Mouse (Mus musculus): ENCODE results near the gene Mtmr14. TPM values are rescaled to one million over a fixed set of nuclear protein-coding genes. Genes with fewer than 3 reads are reported as not detected.

Gene Mtmr14
- polyA plus RNA-seq, 1 experiment from 2014 or later = 28.8 TPM

DNA sequence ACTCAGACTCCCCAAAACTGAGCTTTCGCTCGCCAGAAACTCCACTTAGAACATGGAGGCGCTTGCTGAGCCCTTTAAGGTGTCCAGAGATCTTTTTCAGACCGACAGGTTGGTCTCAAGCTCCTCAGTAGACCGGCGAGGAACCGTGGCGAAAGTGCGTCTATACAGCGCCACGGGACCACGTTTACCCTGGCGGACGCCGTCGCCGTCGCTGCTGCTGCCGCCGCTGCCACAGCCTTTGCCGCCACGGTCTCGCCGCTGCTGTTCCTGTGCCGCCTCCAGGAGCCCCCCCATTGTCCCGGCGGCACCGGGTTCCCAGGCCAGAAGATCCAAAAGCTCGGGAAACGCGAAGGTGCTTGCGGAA is 69.3 kb downstream of the Mtmr14 start, which contains the start of gene Brpf1:
TSS of gene Brpf1 (plus strand) at position 152 of the 364 bp plus-strand sequence.
- Histone ChIP-seq H3K4me3 (ENCODE audit: low read length) (peak within 1 kb of the TSS; percentile 99), H3K4me2 (ENCODE audit: low read depth, low read length) (peak within 1 kb of the TSS; percentile 90), H3K27ac (ENCODE audit: low read length) (peak within 1 kb of the TSS; percentile 99), H3K27me3 (replicated peaks; ENCODE audit: control insufficient read depth, insufficient read depth, low read length) (no peaks in the 10 kb centered on the region), H3K36me3 (ENCODE audit: control insufficient read depth, insufficient read depth, low read length) (no peaks in the 10 kb centered on the region), H3K9ac (ENCODE audit: low read depth, low read length) (peak within 1 kb of the TSS; percentile 97), H3K4me1 (ENCODE audit: control insufficient read depth, insufficient read depth, low read length) (peaks cover 6% of the 10 kb centered on the region), H3K9me3 (ENCODE audit: control insufficient read depth, low read length) (no peaks in the 10 kb centered on the region)
- ATAC-seq = peak; percentile 54
- WGBS = under 1% methylated on average over 32 of the region's 32 CpGs

DNA sequence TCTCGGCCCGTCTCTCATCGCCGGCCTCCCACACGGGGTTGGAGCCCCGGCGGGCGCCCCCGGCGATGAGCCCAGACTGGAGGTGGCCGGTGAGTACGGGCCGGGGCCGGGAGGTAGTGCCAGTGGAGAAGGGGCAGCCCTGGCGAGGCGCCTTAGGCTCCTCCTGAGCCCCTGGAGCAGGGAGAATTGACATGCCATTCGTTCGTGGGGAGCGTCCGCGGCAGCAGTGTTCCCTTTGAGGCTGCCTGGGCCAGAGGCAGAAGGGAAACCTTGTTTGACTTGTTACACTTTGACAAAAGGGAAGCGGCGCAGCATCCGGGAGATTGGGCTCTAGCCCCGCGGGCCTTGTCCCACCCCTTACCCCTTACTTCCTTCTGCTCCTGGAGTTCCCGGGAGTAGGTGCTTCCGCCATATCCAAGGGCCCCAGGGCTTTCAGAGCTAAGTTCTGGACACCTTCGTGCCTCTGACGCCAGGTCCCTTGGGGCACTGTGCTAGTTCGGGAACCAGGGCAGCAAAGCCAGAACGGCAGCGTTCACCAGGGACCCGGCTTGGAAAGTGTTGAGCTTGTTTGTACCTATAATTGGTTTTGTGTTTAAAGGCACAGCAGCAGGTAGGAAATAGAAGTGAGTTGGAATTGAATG is 70.0 kb downstream of the Mtmr14 start:
- Histone ChIP-seq H3K4me3 (ENCODE audit: low read length) (peak overlapping the region; percentile 99), H3K27me3 (replicated peaks; ENCODE audit: control insufficient read depth, insufficient read depth, low read length) (no peaks in the 10 kb centered on the region), H3K9me3 (ENCODE audit: control insufficient read depth, low read length) (no peaks in the 10 kb centered on the region), H3K36me3 (ENCODE audit: control insufficient read depth, insufficient read depth, low read length) (no peaks in the 10 kb centered on the region), H3K9ac (ENCODE audit: low read depth, low read length) (peak overlapping the region; percentile 97), H3K27ac (ENCODE audit: low read length) (peak overlapping the region; percentile 99), H3K4me1 (ENCODE audit: control insufficient read depth, insufficient read depth, low read length) (peaks cover 6% of the 10 kb centered on the region), H3K4me2 (ENCODE audit: low read depth, low read length) (peak overlapping the region; percentile 90)
- WGBS = under 1% methylated on average over 30 of the region's 34 CpGs
- ATAC-seq = no peak

DNA sequence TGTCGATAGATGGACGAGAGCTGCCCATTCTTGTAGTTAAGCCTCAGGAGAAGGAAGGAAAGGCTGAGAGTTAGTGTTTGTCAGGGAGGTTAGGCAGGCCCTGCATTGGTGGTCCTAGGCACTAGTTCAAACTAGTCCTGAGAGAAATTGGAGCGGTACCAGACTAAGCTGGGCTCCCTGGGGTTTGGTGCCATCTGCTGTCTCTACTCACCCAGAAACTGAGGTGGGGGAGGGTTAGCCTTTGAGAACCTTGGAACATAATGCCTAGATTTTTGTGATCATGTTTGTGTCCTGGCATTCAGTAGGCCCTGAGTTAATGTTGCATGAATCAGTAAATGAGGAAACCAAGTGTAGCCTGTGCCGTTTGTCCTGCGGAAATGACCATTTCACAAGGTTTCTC is 70.5 kb downstream of the Mtmr14 start:
- WGBS = 29% methylated on average over 5 of the region's 5 CpGs
- Histone ChIP-seq H3K4me2 (ENCODE audit: low read depth, low read length) (peak overlapping the region; percentile 90), H3K9ac (ENCODE audit: low read depth, low read length) (peak overlapping the region; percentile 97), H3K4me1 (ENCODE audit: control insufficient read depth, insufficient read depth, low read length) (peaks cover 6% of the 10 kb centered on the region), H3K36me3 (ENCODE audit: control insufficient read depth, insufficient read depth, low read length) (no peaks in the 10 kb centered on the region), H3K27ac (ENCODE audit: low read length) (peak overlapping the region; percentile 99; the same call in 1 of the 2 replicates), H3K27me3 (replicated peaks; ENCODE audit: control insufficient read depth, insufficient read depth, low read length) (no peaks in the 10 kb centered on the region), H3K9me3 (ENCODE audit: control insufficient read depth, low read length) (no peaks in the 10 kb centered on the region), H3K4me3 (ENCODE audit: low read length) (peak overlapping the region; percentile 99)
- ATAC-seq = no peak

DNA sequence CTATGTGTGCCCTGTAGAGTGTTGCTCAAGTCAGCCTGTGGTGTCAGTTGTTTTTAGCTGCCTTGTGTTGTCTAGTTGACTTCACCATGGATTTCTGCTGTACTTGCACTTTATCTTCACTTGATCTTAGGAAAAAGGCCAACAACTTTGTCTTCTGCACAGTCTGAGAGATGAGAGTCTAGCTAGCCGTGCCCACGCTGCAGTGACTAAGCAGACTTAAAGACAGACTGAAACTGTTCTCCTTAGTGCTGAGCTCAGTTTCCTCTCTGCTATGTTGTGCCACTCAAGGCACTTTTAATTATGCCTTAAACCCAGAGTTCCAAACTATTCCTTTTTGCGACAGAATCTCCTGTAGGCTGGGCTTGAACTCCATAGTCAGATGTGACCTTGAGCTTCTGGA is 78.3 kb downstream of the Mtmr14 start:
- Histone ChIP-seq H3K36me3 (ENCODE audit: control insufficient read depth, insufficient read depth, low read length) (peaks cover 43% of the 10 kb centered on the region), H3K4me2 (ENCODE audit: low read depth, low read length) (no peak overlapping the region), H3K27ac (ENCODE audit: low read length) (no peak overlapping the region), H3K4me3 (ENCODE audit: low read length) (no peak overlapping the region), H3K9me3 (ENCODE audit: control insufficient read depth, low read length) (no peaks in the 10 kb centered on the region), H3K4me1 (ENCODE audit: control insufficient read depth, insufficient read depth, low read length) (no peaks in the 10 kb centered on the region; the same call in 1 of the 2 replicates), H3K9ac (ENCODE audit: low read depth, low read length) (no peak overlapping the region), H3K27me3 (replicated peaks; ENCODE audit: control insufficient read depth, insufficient read depth, low read length) (no peaks in the 10 kb centered on the region)
- no peak for ATAC-seq
- WGBS = 90% methylated on average over 3 of the region's 3 CpGs

DNA sequence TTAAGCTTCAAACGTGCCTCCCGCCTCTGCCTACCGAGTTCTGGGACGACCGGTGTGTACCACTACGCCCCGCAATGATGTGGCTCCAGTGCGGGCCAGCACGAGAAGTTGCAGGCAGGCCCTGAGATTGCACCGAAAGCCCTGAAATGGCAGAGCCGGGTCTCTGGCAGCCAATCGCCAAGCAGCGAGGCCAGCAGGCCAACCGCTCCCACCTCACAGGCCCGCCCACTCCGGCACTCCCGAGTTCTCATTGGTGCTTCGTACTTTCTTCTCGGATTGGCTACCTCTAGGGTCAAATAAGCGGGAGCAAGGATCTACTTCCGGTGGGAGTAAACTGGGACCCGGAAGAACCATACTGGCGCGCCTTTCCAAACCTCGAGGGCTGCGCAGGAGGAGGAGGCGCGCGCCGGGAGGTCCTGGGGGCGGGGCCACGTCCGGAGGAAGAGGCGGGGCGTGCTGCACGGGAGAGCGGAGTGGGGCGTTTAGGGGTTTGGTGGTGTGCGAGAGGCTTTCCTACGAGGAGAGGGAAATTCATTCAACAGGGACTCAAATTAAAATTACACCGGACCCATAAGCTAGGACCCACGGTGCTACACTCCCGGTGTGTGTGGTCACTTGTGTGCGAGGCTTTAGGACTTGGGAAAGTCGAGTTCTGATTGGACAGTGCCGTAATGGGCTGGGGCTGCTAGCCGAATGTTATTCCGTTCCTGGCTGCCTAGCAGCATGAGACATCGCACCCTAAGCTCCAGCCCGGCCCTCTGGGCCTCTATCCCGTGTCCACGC is 89.1 kb downstream of the Mtmr14 start, which contains the start of gene Ogg1:
TSS of gene Ogg1 (plus strand) at position 440 of the 783 bp plus-strand sequence.
- ATAC-seq = peak; percentile 99
- H3K27me3 ChIP-seq (replicated peaks; ENCODE audit: control insufficient read depth, insufficient read depth, low read length) = no peaks in the 10 kb centered on the region
- peak within 1 kb of the TSS; percentile 82 for H3K9ac ChIP-seq (ENCODE audit: low read depth, low read length)
- H3K4me1 ChIP-seq (ENCODE audit: control insufficient read depth, insufficient read depth, low read length) = peaks cover 9% of the 10 kb centered on the region; the same call in 1 of the 2 replicates
- peak within 1 kb of the TSS; percentile 70 for H3K4me3 ChIP-seq (ENCODE audit: low read length)
- WGBS = under 1% methylated on average over 52 of the region's 52 CpGs
- H3K4me2 ChIP-seq (ENCODE audit: low read depth, low read length) = peak within 1 kb of the TSS; percentile 96
- H3K36me3 ChIP-seq (ENCODE audit: control insufficient read depth, insufficient read depth, low read length) = peaks cover 11% of the 10 kb centered on the region
- peak within 1 kb of the TSS; percentile 92 for H3K27ac ChIP-seq (ENCODE audit: low read length)
- no peaks in the 10 kb centered on the region for H3K9me3 ChIP-seq (ENCODE audit: control insufficient read depth, low read length)

DNA sequence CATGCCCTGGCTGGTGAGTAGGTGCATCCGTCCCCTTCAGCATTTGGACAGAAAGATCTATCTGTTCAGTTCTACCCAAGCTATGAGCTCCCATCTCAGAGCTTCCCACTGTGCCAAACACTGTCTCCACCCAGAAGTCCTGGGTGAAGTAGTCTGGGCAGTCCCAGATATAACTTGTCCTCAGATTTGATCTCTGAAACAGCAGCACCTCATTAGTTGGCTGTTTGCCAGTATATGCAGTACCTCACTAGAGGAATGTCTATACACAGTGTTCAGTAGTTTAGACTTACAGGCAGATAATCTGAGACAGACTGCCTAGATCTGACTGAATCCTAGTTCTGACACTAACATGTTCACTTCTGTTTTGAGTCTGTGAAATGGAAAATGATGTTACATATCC is 91.8 kb downstream of the Mtmr14 start:
- no peak for ATAC-seq
- H3K27ac ChIP-seq (ENCODE audit: low read length) = no peak overlapping the region

DNA sequence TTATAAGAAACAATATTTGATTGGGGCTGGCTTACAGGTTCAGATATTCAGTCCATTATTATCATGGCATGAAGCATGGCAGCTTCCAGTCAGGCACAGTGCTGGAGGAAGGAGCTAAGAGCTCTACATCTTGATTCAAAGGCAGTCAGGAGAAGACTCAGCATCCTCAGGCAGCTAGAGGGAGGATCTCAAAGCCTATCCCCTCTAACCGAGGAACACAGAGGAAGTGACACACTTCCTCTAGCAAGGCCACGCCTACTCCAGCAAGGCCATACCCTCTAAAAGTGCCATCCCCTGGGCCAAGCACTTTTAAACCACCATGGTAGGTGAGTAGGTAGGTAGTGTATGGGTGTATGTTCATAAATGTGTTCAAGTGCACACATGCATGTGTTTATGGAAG is 92.9 kb downstream of the Mtmr14 start:
- Histone ChIP-seq H3K36me3 (ENCODE audit: control insufficient read depth, insufficient read depth, low read length) (peaks cover 3% of the 10 kb centered on the region; the same call in 1 of the 2 replicates), H3K4me1 (ENCODE audit: control insufficient read depth, insufficient read depth, low read length) (peaks cover 5% of the 10 kb centered on the region; the same call in 1 of the 2 replicates), H3K4me2 (ENCODE audit: low read depth, low read length) (no peak overlapping the region), H3K27ac (ENCODE audit: low read length) (no peak overlapping the region), H3K4me3 (ENCODE audit: low read length) (no peak overlapping the region), H3K9ac (ENCODE audit: low read depth, low read length) (no peak overlapping the region), H3K27me3 (replicated peaks; ENCODE audit: control insufficient read depth, insufficient read depth, low read length) (no peaks in the 10 kb centered on the region), H3K9me3 (ENCODE audit: control insufficient read depth, low read length) (no peaks in the 10 kb centered on the region)
- ATAC-seq = no peak
- 48% methylated on average over 2 of the region's 2 CpGs for WGBS

More for the DNA sequence above, 91.8 kb downstream of the Mtmr14 start:
- H3K9me3 ChIP-seq (ENCODE audit: control insufficient read depth, low read length) = no peaks in the 10 kb centered on the region
- peaks cover 4% of the 10 kb centered on the region for H3K36me3 ChIP-seq (ENCODE audit: control insufficient read depth, insufficient read depth, low read length)
- no peak overlapping the region for H3K4me3 ChIP-seq (ENCODE audit: low read length)
- no peaks in the 10 kb centered on the region for H3K27me3 ChIP-seq (replicated peaks; ENCODE audit: control insufficient read depth, insufficient read depth, low read length)
- 87% methylated on average over 1 of the region's 1 CpGs for WGBS
- H3K9ac ChIP-seq (ENCODE audit: low read depth, low read length) = no peak overlapping the region
- H3K4me1 ChIP-seq (ENCODE audit: control insufficient read depth, insufficient read depth, low read length) = peaks cover 9% of the 10 kb centered on the region; the same call in 1 of the 2 replicates
- no peak overlapping the region for H3K4me2 ChIP-seq (ENCODE audit: low read depth, low read length)

Other genes starting within 250 kb of the Mtmr14 start
- gene Thumpd3, start 191.6 kb upstream of the Mtmr14 start, polyA plus RNA-seq (2015; fragmentation: Nextera tagmentation; extraction: Ambion mirVana) = 57.7 and 63.0 TPM in 2 replicates
- gene Setd5, start 160.5 kb upstream of the Mtmr14 start, polyA plus RNA-seq (2015; fragmentation: Nextera tagmentation; extraction: Ambion mirVana) = 58.5 and 61.2 TPM in 2 replicates
- gene Lhfpl4, start 42.5 kb upstream of the Mtmr14 start, polyA plus RNA-seq (2015; fragmentation: Nextera tagmentation; extraction: Ambion mirVana) = 1.2 and 1.5 TPM in 2 replicates
- 0.02 TPM in 1 of 2 replicates, not detected in the other for gene Cpne9, start 44.5 kb downstream of the Mtmr14 start, polyA plus RNA-seq (2015; fragmentation: Nextera tagmentation; extraction: Ambion mirVana)
- gene Brpf1, start 69.3 kb downstream of the Mtmr14 start, polyA plus RNA-seq (2015; fragmentation: Nextera tagmentation; extraction: Ambion mirVana) = 11.6 and 13.4 TPM in 2 replicates
- gene Ogg1, start 89.1 kb downstream of the Mtmr14 start, polyA plus RNA-seq (2015; fragmentation: Nextera tagmentation; extraction: Ambion mirVana) = 10.7 and 10.9 TPM in 2 replicates
- 66.4 and 66.8 TPM in 2 replicates for gene Camk1, start 106.1 kb downstream of the Mtmr14 start, polyA plus RNA-seq (2015; fragmentation: Nextera tagmentation; extraction: Ambion mirVana)
- gene Tada3, start 140.0 kb downstream of the Mtmr14 start, polyA plus RNA-seq (2015; fragmentation: Nextera tagmentation; extraction: Ambion mirVana) = 44.4 and 45.1 TPM in 2 replicates
- 449 and 456 TPM in 2 replicates for gene Arpc4, start 140.3 kb downstream of the Mtmr14 start, polyA plus RNA-seq (2015; fragmentation: Nextera tagmentation; extraction: Ambion mirVana)
- 3.0 and 3.3 TPM in 2 replicates for gene Ttll3, start 151.4 kb downstream of the Mtmr14 start, polyA plus RNA-seq (2015; fragmentation: Nextera tagmentation; extraction: Ambion mirVana)
- gene Rpusd3, start 181.5 kb downstream of the Mtmr14 start, polyA plus RNA-seq (2015; fragmentation: Nextera tagmentation; extraction: Ambion mirVana) = 32.4 and 35.5 TPM in 2 replicates
- 24.4 and 35.0 TPM in 2 replicates for gene Cidec, start 197.9 kb downstream of the Mtmr14 start, polyA plus RNA-seq (2015; fragmentation: Nextera tagmentation; extraction: Ambion mirVana)
- 82.6 and 89.7 TPM in 2 replicates for gene Jagn1, start 204.7 kb downstream of the Mtmr14 start, polyA plus RNA-seq (2015; fragmentation: Nextera tagmentation; extraction: Ambion mirVana)
- 7.7 and 9.5 TPM in 2 replicates for gene Il17re, start 220.6 kb downstream of the Mtmr14 start, polyA plus RNA-seq (2015; fragmentation: Nextera tagmentation; extraction: Ambion mirVana)
- 34.6 and 38.0 TPM in 2 replicates for gene Il17rc, start 233.6 kb downstream of the Mtmr14 start, polyA plus RNA-seq (2015; fragmentation: Nextera tagmentation; extraction: Ambion mirVana)
- 20.6 and 22.9 TPM in 2 replicates for gene Creld1, start 245.5 kb downstream of the Mtmr14 start, polyA plus RNA-seq (2015; fragmentation: Nextera tagmentation; extraction: Ambion mirVana)

Measured in intestine, embryonic 16.5 days (tissue).